Mouse (Mus musculus) right cerebral cortex, postnatal 25 days (tissue): Measurements from ENCODE around the gene Kank1.

ENCODE experiments used
- DNase-seq: peaks from one replicate; pipeline ENCODE4 v3.0.0; 2022

Kank1 gene

GRCm38 (mm10) chr19:25253198-25253597, 16.4 kb downstream of the Kank1 start:
- DNase-seq, result no peak

GRCm38 (mm10) chr19:25253628-25254027, 16.9 kb downstream of the Kank1 start:
- DNase-seq, result no peak

GRCm38 (mm10) chr19:25258321-25258720, 21.5 kb downstream of the Kank1 start:
- DNase-seq, result no peak

- no peak for DNase-seq
Observed at GRCm38 (mm10) chr19:25266181-25266580, 29.4 kb downstream of the Kank1 start.

GRCm38 (mm10) chr19:25267247-25267646, 30.5 kb downstream of the Kank1 start:
- peak; percentile 21 for DNase-seq

- DNase-seq, result peak; percentile 51
Observed at GRCm38 (mm10) chr19:25268532-25268931, 31.8 kb downstream of the Kank1 start.

- DNase-seq, result no peak
Observed at GRCm38 (mm10) chr19:25271591-25271990, 34.8 kb downstream of the Kank1 start.

- no peak for DNase-seq
Observed at GRCm38 (mm10) chr19:25273179-25273578, 36.4 kb downstream of the Kank1 start.

- no peak for DNase-seq
Observed at GRCm38 (mm10) chr19:25276600-25277395, 40.0 kb downstream of the Kank1 start.

DNA sequence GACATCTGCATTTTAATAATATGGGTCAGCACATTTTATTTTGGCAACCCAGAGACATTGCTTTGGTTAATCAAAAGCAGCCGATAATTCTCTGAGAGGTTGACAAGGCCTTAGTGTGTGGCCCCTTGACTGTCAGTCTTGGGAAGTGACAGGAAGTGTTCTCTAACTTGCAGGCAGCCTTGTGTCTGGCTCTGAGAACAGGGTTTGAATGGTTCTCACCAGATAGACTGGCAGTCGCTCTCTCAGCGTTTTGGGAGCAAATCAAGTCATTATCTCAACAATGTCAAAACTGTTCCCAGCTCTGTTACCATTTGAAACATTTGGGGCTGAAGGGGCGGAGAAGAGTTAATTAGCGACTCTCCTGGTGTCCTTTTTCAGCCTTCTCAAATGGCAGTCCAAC, 41.0 kb downstream of the Kank1 start:
- DNase-seq, result no peak

GRCm38 (mm10) chr19:25279603-25280002, 42.8 kb downstream of the Kank1 start:
- no peak for DNase-seq

DNA sequence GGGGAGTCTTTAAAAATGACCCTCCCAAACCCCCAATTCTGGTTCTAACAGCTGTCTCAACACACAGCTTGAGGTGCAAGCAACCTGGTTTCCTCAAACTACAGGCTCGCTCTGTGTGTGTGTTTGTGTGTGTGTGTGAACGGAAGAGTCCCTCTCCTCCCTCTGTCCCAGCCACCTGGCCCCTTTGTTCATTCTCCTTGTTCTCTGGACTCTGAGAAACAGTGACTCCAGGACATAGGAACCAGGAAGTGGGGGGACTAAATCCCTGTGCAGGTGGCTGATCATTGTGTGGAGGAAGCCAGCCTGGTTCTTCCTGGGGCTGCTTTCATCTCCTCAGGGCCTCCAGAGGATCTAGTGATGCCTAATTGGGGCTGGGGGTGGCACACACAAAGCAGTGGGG, 46.9 kb downstream of the Kank1 start:
- no peak for DNase-seq

DNA sequence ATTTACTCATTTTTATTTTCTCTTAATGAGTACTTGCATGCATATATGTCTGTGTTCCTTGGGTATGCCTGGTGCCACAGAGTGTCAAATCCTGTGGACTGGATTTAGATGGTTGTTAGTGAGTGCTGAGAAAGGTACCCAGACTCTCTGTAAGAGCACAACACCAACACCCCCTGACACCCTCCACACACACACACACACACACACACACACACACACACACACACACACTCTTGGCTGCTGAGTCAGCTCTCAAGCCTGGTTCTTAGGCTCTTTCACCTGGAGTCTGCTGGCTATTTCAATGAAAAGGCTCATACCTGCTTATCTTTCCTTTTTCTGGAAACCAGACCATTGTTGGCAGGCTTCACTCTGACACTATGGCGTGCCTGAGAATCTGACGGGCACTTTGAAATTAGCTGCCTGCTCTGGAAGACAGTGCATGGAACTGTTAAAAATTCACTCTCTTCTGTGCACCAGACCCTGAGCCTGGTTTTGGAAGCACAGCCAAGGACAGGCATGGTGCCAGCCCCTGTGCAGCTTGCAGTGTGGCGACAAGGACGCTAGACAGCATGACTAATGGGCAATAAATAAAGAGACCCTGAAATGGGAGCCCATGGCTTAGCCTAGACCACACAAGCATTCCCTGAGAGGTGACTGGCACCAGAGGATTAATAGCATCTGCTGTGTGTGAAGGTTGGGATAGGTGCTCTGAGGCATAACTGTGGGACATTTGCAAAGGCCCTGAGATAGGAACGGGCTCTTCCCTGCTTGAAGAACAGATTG, 49.2 kb downstream of the Kank1 start:
- peak; percentile 46 for DNase-seq

DNA sequence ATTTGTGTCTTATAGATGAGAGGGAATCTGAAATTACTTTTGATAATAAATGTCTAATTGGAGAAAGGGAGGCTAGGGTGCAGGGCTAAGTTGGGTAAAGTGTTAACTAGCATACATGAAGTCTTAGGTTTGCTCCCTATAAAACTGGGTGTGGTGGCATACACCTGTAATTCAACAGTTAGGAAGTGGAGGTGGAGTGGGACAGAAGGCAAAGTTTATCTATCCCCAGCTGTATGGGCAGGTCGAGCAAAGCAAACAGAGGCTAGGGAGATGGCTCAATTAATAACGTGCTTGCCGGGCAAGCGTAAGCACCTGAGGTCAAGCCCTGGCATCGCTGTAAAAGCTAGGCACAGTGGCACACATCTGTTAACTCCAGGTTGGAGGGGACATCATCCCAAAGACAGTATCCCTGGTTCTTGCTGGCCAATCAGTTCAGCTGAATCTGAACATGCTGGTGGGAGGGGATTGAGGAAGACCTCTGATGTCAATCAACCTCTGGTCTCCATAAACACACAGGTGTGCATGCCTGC, 54.3 kb downstream of the Kank1 start:
- DNase-seq, result no peak

- no peak for DNase-seq
Observed at GRCm38 (mm10) chr19:25295207-25295606, 58.4 kb downstream of the Kank1 start.

- no peak for DNase-seq
Observed at GRCm38 (mm10) chr19:25297269-25297668, 60.5 kb downstream of the Kank1 start.

DNA sequence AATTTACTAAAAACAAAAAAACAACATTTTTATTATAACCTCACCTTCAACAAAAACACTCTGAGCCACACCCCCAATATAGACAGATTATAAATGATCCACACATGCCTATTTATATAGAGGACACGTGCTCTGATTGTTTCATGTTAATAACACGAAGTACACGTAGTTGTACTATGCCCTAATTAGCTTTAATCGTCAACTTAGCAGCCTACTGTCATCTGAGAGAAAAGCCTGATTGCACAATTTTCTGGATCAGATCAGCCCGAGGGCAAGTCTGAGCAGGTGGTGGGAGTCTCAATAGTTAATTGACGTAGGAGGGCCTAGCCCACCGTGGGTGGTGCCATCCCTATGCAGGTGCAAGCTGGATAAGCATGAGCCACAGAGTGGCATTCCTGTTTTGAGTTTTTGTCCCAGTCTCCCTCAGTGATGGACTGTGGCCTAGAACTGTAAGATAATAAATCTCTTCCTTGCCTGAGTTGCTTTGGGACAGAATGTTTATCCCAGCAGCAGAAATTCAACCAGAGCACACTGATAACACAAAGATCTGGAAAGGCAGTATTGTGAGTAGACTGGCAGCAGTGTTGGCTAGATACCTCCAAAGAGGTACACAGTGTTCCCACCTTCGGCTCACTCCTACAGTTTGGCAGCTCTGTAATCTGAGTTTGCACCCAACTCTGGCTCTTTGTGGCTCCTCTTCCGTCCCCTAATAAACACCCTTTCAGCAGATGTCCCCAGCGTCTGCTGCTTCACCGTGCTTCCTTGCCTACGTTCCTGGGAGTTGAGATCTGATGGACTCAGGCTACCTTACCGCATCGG, 63.3 kb downstream of the Kank1 start:
- no peak for DNase-seq

DNA sequence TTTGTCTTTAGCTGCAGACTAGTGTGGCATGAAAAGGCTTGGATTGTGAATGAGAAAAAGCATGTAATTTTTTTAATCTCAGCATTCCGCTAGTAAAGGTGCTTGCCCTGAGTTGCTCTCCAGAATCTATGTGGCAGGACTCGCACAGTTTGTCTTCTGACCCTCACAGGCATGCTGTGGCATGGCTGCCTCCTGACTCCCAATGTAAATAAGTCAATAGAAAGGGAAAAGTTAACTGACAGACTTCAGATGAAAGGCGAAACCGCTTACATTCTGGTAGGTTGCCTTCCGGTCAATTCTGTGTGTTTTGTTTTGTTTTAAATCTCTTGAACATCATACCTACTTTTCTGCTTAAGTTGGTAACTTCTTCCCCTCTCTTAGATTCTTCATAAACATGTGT, 64.4 kb downstream of the Kank1 start:
- DNase-seq, result no peak

DNA sequence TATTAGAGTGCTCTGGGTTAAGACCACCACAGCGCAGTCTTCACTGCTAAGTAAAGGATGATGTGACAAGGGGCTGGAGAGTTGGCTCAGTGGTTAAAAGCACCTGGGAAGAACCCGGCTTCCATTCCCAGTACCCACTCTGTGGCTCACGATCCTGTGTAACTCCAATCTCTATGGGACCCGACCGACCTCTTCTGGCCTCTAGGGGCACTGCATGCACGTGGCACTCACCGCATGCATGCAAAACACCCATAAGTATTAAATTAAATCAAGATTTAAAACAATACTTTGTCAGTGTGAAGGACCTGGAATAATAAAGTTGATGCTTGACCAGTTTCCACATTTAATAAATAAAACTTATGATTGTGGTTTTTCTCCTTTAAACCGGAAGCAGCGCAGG, 69.5 kb downstream of the Kank1 start:
- no peak for DNase-seq

DNA sequence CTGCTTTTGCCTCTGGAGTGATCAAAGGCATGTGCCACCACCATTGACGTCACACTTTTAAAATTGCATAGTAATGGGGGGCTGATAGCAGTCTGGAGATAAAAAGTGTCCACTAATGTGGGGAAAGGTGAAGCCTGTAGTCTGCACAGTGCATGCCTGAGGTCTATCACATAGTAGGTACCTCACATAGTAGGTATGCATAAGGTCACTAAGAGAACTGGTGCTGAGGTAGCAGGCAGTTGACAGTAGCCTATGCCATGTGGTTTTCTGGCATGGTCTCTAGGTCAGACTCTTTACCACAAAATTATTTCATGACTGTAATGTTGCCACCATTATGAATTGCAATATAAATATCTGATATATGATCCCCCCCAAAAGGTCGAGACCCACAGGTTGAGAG, 71.4 kb downstream of the Kank1 start:
- DNase-seq, result no peak

DNA sequence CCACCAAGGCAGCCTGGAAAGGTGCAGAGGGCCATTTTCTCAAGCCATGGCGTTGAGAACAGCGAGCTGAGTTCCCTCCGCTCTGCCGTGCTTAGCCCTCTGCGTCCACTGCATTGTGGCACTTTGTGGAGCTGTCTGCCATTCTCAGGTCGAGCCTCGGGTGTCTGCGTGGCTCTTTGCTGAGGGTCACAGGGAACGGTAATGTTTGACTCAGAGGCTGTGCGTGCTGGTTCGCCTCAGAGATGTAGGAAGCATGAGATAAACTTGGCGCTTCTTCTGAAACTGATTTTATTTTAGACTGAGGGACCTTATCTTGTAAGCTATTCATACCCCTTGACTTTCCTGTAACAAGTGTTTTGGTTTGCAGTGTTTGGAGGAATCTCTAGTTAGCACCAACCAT, 72.0 kb downstream of the Kank1 start:
- no peak for DNase-seq

- DNase-seq, result no peak
Observed at GRCm38 (mm10) chr19:25310989-25311388, 74.2 kb downstream of the Kank1 start.

DNA sequence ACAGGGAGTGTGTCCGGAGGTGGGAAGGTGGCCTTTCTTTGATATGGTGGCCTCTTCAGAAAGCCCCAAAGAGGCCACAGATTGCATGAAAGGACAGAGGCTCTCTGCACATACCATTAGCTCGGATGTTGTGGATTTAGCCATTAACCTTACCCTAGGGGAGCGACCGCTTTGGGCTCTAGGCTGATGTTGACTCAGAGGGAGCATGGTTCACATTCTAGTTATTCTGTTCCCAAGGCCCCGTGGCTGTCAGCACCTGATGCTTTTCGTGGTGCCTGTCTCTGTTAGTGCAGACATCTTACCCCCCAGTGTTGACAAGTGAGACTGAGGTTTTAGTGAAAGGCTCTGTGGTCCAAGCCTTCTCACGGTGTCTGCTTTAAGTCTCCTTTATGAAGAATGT, 74.9 kb downstream of the Kank1 start:
- DNase-seq, result no peak
